Mouse (Mus musculus): ENCODE measurements around the gene Lsm6.

Lsm6 gene

GRCm38 (mm10) chr8:78806006-78806405, 14.9 kb downstream of the Lsm6 start:
- no peak for DNase-seq (ENCODE audit: low spot score in 2 of 2)

GRCm38 (mm10) chr8:78801201-78801600, 19.7 kb downstream of the Lsm6 start:
- DNase-seq (ENCODE audit: low spot score in 2 of 2) = no peak

- DNase-seq (ENCODE audit: low spot score in 2 of 2) = no peak
Observed at GRCm38 (mm10) chr8:78798671-78799070, 22.3 kb downstream of the Lsm6 start.

GRCm38 (mm10) chr8:78797985-78798384, 23.0 kb downstream of the Lsm6 start:
- DNase-seq (ENCODE audit: low spot score in 2 of 2) = no peak

- DNase-seq (ENCODE audit: low spot score in 2 of 2) = no peak
Observed at GRCm38 (mm10) chr8:78793231-78793630, 27.7 kb downstream of the Lsm6 start.

- no peak for DNase-seq (ENCODE audit: low spot score in 2 of 2)
Observed at GRCm38 (mm10) chr8:78776816-78777215, 44.1 kb downstream of the Lsm6 start.

- DNase-seq (ENCODE audit: low spot score in 2 of 2) = no peak
Observed at GRCm38 (mm10) chr8:78771256-78771655, 49.7 kb downstream of the Lsm6 start.

GRCm38 (mm10) chr8:78770584-78770983, 50.4 kb downstream of the Lsm6 start:
- no peak for DNase-seq (ENCODE audit: low spot score in 2 of 2)

- no peak for DNase-seq (ENCODE audit: low spot score in 2 of 2)
Observed at GRCm38 (mm10) chr8:78765556-78765955, 55.4 kb downstream of the Lsm6 start.

- no peak for DNase-seq (ENCODE audit: low spot score in 2 of 2)
Observed at GRCm38 (mm10) chr8:78764976-78765375, 56.0 kb downstream of the Lsm6 start.

GRCm38 (mm10) chr8:78759139-78759538, 61.8 kb downstream of the Lsm6 start:
- no peak for DNase-seq (ENCODE audit: low spot score in 2 of 2)

- DNase-seq (ENCODE audit: low spot score in 2 of 2) = no peak
Observed at GRCm38 (mm10) chr8:78754986-78755385, 66.0 kb downstream of the Lsm6 start.
